Mouse (Mus musculus) hindbrain, embryonic 13.5 days (tissue): ENCODE data around the gene Efnb2. TPM values are rescaled to one million over a fixed set of nuclear protein-coding genes. Genes with fewer than 3 reads are reported as not detected.

Source experiments
- ATAC-seq: fragments of 200-750 bp; cut with Nextera tagmentation; 2 replicates; pipeline ENCODE4 v1.8.0; 2017; ENCODE audit warnings: moderate TSS enrichment; ENCODE audit not compliant: low FRiP score
- H3K27ac ChIP-seq: fragments of 300-500 bp; sonication (generic); 2 replicates; pipeline ENCODE4 v1.5.1; 2015; ENCODE audit warnings: inconsistent platforms, mild to moderate bottlenecking, moderate library complexity
- H3K27me3 ChIP-seq: fragments of 300-500 bp; sonication (generic); 2 replicates; pipeline ENCODE4 v1.6.1; 2015; ENCODE audit warnings: mild to moderate bottlenecking, inconsistent platforms
- H3K36me3 ChIP-seq: fragments of 300-500 bp; sonication (generic); 2 replicates; pipeline ENCODE4 v1.6.1; 2015; ENCODE audit warnings: mild to moderate bottlenecking, inconsistent platforms
- H3K4me1 ChIP-seq: fragments of 300-500 bp; sonication (generic); replicated peaks from 2 replicates; pipeline ENCODE4 v1.6.1; 2015; ENCODE audit warnings: inconsistent platforms
- H3K4me2 ChIP-seq: fragments of 300-500 bp; sonication (generic); 2 replicates; pipeline ENCODE4 v1.6.1; 2015; ENCODE audit warnings: inconsistent platforms, mild to moderate bottlenecking, moderate library complexity
- H3K4me3 ChIP-seq: fragments of 300-500 bp; sonication (generic); 2 replicates; pipeline ENCODE4 v1.5.1; 2015; ENCODE audit warnings: mild to moderate bottlenecking, inconsistent platforms
- H3K9ac ChIP-seq: fragments of 300-500 bp; sonication (generic); 2 replicates; pipeline ENCODE4 v1.6.1; 2015; ENCODE audit warnings: mild to moderate bottlenecking, inconsistent platforms
- H3K9me3 ChIP-seq: fragments of 300-500 bp; sonication (generic); 2 replicates; pipeline ENCODE4 v1.6.1; 2016; ENCODE audit warnings: inconsistent platforms
- WGBS: fragments of 180-500 bp; shearing (Covaris S2); methylation state at CpG from one replicate; pipeline ENCODE4 v1.1.7; 2015; 5-methylcytosine and 5-hydroxymethylcytosine counted together
- microRNA-seq: library from miRNA; unstranded; fragments of <30 nt; microRNA quantifications from one replicate; pipeline ENCODE4, GENCODE M21; 2016
- polyA plus RNA-seq: library from polyadenylated mRNA; unstranded; fragments of >200 nt; fragmentation: Nextera tagmentation; extraction: Ambion mirVana; gene quantifications from 2 replicates; pipeline ENCODE4 v1.2.1, GENCODE M21; 2015

Gene Efnb2
- polyA plus RNA-seq, 1 experiment from 2014 or later, result 26.1 TPM

- Histone ChIP-seq H3K4me2 (peak overlapping the region; percentile 36), H3K27ac (no peak overlapping the region), H3K36me3 (no peaks in the 10 kb centered on the region), H3K9ac (no peak overlapping the region), H3K27me3 (0 out of 2 replicates have a peak, but pooled peaks cover 4% of the 10 kb centered on the region), H3K4me1 (peaks cover 26% of the 10 kb centered on the region), H3K9me3 (no peaks in the 10 kb centered on the region), H3K4me3 (no peak overlapping the region)
- ATAC-seq, result peak; percentile 72
- 17% methylated on average over 19 of the region's 19 CpGs for WGBS
Measured at GRCm38 (mm10) chr8:8574521-8575499, 86.2 kb downstream of the Efnb2 start.

GRCm38 (mm10) chr8:8572272-8572671, 88.8 kb downstream of the Efnb2 start:
- Histone ChIP-seq H3K9me3 (no peaks in the 10 kb centered on the region), H3K9ac (no peak overlapping the region), H3K4me3 (no peak overlapping the region), H3K4me2 (no peak overlapping the region), H3K36me3 (no peaks in the 10 kb centered on the region), H3K27me3 (0 out of 2 replicates have a peak, but pooled peaks cover 4% of the 10 kb centered on the region), H3K27ac (no peak overlapping the region), H3K4me1 (peaks cover 23% of the 10 kb centered on the region)
- 12% methylated on average over 5 of the region's 5 CpGs for whole genome bisulfite sequencing
- no peak for ATAC-seq

- Histone ChIP-seq H3K4me3 (no peak overlapping the region), H3K9me3 (no peaks in the 10 kb centered on the region), H3K9ac (no peak overlapping the region), H3K4me2 (no peak overlapping the region), H3K27me3 (0 out of 2 replicates have a peak, but pooled peaks cover 2% of the 10 kb centered on the region), H3K36me3 (no peaks in the 10 kb centered on the region), H3K27ac (no peak overlapping the region), H3K4me1 (peaks cover 24% of the 10 kb centered on the region)
- WGBS, result 87% methylated on average over 7 of the region's 7 CpGs
- ATAC-seq, result no peak
Measured at GRCm38 (mm10) chr8:8571625-8572215, 89.3 kb downstream of the Efnb2 start.

GRCm38 (mm10) chr8:8569280-8569679, 91.8 kb downstream of the Efnb2 start:
- H3K27me3 ChIP-seq, result no peaks in the 10 kb centered on the region
- WGBS, result 86% methylated on average over 10 of the region's 10 CpGs

GRCm38 (mm10) chr8:8568215-8568773, 92.7 kb downstream of the Efnb2 start:
- 90% methylated on average over 9 of the region's 9 CpGs for WGBS
- H3K4me3 ChIP-seq, result no peak overlapping the region
- no peak for ATAC-seq
- peaks cover 11% of the 10 kb centered on the region for H3K4me1 ChIP-seq
- H3K27ac ChIP-seq, result no peak overlapping the region
- H3K27me3 ChIP-seq, result no peaks in the 10 kb centered on the region
- no peaks in the 10 kb centered on the region for H3K36me3 ChIP-seq
- H3K4me2 ChIP-seq, result no peak overlapping the region
- H3K9ac ChIP-seq, result no peak overlapping the region
- no peaks in the 10 kb centered on the region for H3K9me3 ChIP-seq

More at GRCm38 (mm10) chr8:8569280-8569679, 91.8 kb downstream of the Efnb2 start:
- ATAC-seq, result no peak
- no peak overlapping the region for H3K27ac ChIP-seq
- no peak overlapping the region for H3K9ac ChIP-seq
- peaks cover 11% of the 10 kb centered on the region for H3K4me1 ChIP-seq
- H3K4me2 ChIP-seq, result no peak overlapping the region
- H3K9me3 ChIP-seq, result no peaks in the 10 kb centered on the region
- H3K4me3 ChIP-seq, result no peak overlapping the region
- H3K36me3 ChIP-seq, result no peaks in the 10 kb centered on the region

Small RNA genes lying within 50 kb of the gene (microRNA-seq; reads per million reads assigned to microRNA genes)
- 5.6 reads per million, percentile 17 among the genes with 10 or more reads in this experiment for gene Mir7654

Other genes with a start within 250 kb of the Efnb2 start
- gene Arglu1, start 29.3 kb upstream of the Efnb2 start, polyA plus RNA-seq, result 187 and 200 TPM in 2 replicates